Mouse (Mus musculus): ENCODE data around the gene Srrm2.

Srrm2 gene

GRCm38 (mm10) chr17:23850853-23851749, 60.8 kb downstream of the Srrm2 start:
- no peak for DNase-seq (ENCODE audit: extremely low spot score, low read depth, low spot score)

GRCm38 (mm10) chr17:23853292-23853691, 63.0 kb downstream of the Srrm2 start:
- no peak for DNase-seq (ENCODE audit: extremely low spot score, low read depth, low spot score)

GRCm38 (mm10) chr17:23854229-23854765, 64.0 kb downstream of the Srrm2 start:
- DNase-seq (ENCODE audit: extremely low spot score, low read depth, low spot score), result no peak

GRCm38 (mm10) chr17:23857193-23857592, 66.9 kb downstream of the Srrm2 start:
- no peak for DNase-seq (ENCODE audit: extremely low spot score, low read depth, low spot score)

- no peak for DNase-seq (ENCODE audit: extremely low spot score, low read depth, low spot score)
Observed at GRCm38 (mm10) chr17:23857913-23858312, 67.6 kb downstream of the Srrm2 start.

- no peak for DNase-seq (ENCODE audit: extremely low spot score, low read depth, low spot score)
Observed at GRCm38 (mm10) chr17:23862926-23863325, 72.6 kb downstream of the Srrm2 start.

- no peak for DNase-seq (ENCODE audit: extremely low spot score, low read depth, low spot score)
Observed at GRCm38 (mm10) chr17:23867756-23868155, 77.4 kb downstream of the Srrm2 start, which contains the start of gene Prss21. Gene Prss21 (plus strand): TSS chr17:23868056.

GRCm38 (mm10) chr17:23868513-23868912, 78.2 kb downstream of the Srrm2 start:
- DNase-seq (ENCODE audit: extremely low spot score, low read depth, low spot score), result no peak

Measured in hindlimb bud, embryonic 11.5 days (tissue).